Mouse (Mus musculus): ENCODE measurements around the gene Esx1. TPM values are rescaled to one million over a fixed set of nuclear protein-coding genes. Genes with fewer than 3 reads are reported as not detected.

Esx1 gene
- polyA plus RNA-seq, 1 experiment from 2014 or later = not detected

Other genes starting within 250 kb of the Esx1 start
- gene H2bfm, start 194.8 kb downstream of the Esx1 start, polyA plus RNA-seq (2014; fragmentation: Nextera tagmentation; extraction: Ambion mirVana) = not detected in 2 replicates
- gene Tmsb15b2, start 146.6 kb downstream of the Esx1 start, polyA plus RNA-seq (2014; fragmentation: Nextera tagmentation; extraction: Ambion mirVana) = 49.6 and 58.7 TPM in 2 replicates
- 4.6 and 7.0 TPM in 2 replicates for gene Tmsb15l, start 145.2 kb downstream of the Esx1 start, polyA plus RNA-seq (2014; fragmentation: Nextera tagmentation; extraction: Ambion mirVana)
- 20.9 and 25.3 TPM in 2 replicates for gene Tmsb15b1, start 145.2 kb downstream of the Esx1 start, polyA plus RNA-seq (2014; fragmentation: Nextera tagmentation; extraction: Ambion mirVana)
- gene Zcchc18, start 128.9 kb downstream of the Esx1 start, polyA plus RNA-seq (2014; fragmentation: Nextera tagmentation; extraction: Ambion mirVana) = 94.4 and 99.1 TPM in 2 replicates
- gene Slc25a53, start 83.8 kb downstream of the Esx1 start, polyA plus RNA-seq (2014; fragmentation: Nextera tagmentation; extraction: Ambion mirVana) = 13.7 and 14.6 TPM in 2 replicates
- gene Fam199x, start 72.5 kb downstream of the Esx1 start, polyA plus RNA-seq (2014; fragmentation: Nextera tagmentation; extraction: Ambion mirVana) = 14.6 and 17.1 TPM in 2 replicates

Measured in forebrain, embryonic 11.5 days (tissue).